Mouse (Mus musculus): ENCODE data around the gene 4930415O20Rik. TPM values are rescaled to one million over a fixed set of nuclear protein-coding genes. Genes with fewer than 3 reads are reported as not detected.

The 4930415O20Rik gene
- polyA plus RNA-seq, 3 experiments from 2014 or later: not detected

GRCm38 (mm10) chr15:98607557-98607956 is 36.8 kb downstream of the 4930415O20Rik start:
- ATAC-seq: no peak

- ATAC-seq: no peak
Measured at GRCm38 (mm10) chr15:98608058-98608783, 37.4 kb downstream of the 4930415O20Rik start.

- ATAC-seq: no peak
Measured at GRCm38 (mm10) chr15:98608784-98609250, 38.0 kb downstream of the 4930415O20Rik start.

GRCm38 (mm10) chr15:98609331-98610130 is 38.7 kb downstream of the 4930415O20Rik start, which contains the start of gene Adcy6:
TSS of gene Adcy6 (minus strand) at chr15:98610076.
- ATAC-seq: no peak

GRCm38 (mm10) chr15:98610131-98610633 is 39.4 kb downstream of the 4930415O20Rik start:
- no peak for ATAC-seq

- ATAC-seq: no peak
Measured at GRCm38 (mm10) chr15:98612229-98612628, 41.4 kb downstream of the 4930415O20Rik start.

- ATAC-seq: no peak
Measured at GRCm38 (mm10) chr15:98614551-98614950, 43.7 kb downstream of the 4930415O20Rik start.

GRCm38 (mm10) chr15:98614971-98615370 is 44.2 kb downstream of the 4930415O20Rik start:
- no peak for ATAC-seq

GRCm38 (mm10) chr15:98615751-98616150 is 44.9 kb downstream of the 4930415O20Rik start:
- no peak for ATAC-seq

- ATAC-seq: no peak
Measured at GRCm38 (mm10) chr15:98616362-98617175, 45.8 kb downstream of the 4930415O20Rik start.

GRCm38 (mm10) chr15:98617176-98617537 is 46.4 kb downstream of the 4930415O20Rik start:
- no peak for ATAC-seq

- no peak for ATAC-seq
Measured at GRCm38 (mm10) chr15:98622199-98622598, 51.4 kb downstream of the 4930415O20Rik start.

GRCm38 (mm10) chr15:98622721-98623120 is 51.9 kb downstream of the 4930415O20Rik start:
- no peak for ATAC-seq

GRCm38 (mm10) chr15:98623361-98623821 is 52.6 kb downstream of the 4930415O20Rik start:
- peak; percentile 54 for ATAC-seq

GRCm38 (mm10) chr15:98626078-98626477 is 55.3 kb downstream of the 4930415O20Rik start:
- ATAC-seq: no peak

- ATAC-seq: no peak
Measured at GRCm38 (mm10) chr15:98626487-98627212, 55.8 kb downstream of the 4930415O20Rik start.

GRCm38 (mm10) chr15:98628589-98629254 is 57.9 kb downstream of the 4930415O20Rik start:
- ATAC-seq: no peak

GRCm38 (mm10) chr15:98629464-98629863 is 58.7 kb downstream of the 4930415O20Rik start:
- ATAC-seq: no peak

- no peak for ATAC-seq
Measured at GRCm38 (mm10) chr15:98630540-98630939, 59.7 kb downstream of the 4930415O20Rik start, which contains the start of gene Cacnb3. TSS of gene Cacnb3 (plus strand) at chr15:98630840.

GRCm38 (mm10) chr15:98631493-98631892 is 60.7 kb downstream of the 4930415O20Rik start:
- ATAC-seq: peak; percentile 37

Data from inflammation-experienced regulatory T-cells, adult 6 months (primary cell).